Mouse (Mus musculus) lung, postnatal 0 days (tissue): ENCODE results near the gene Ugt1a6b.

Experiments
- CTCF ChIP-seq: IDR thresholded peaks from 2 replicates; pipeline ENCODE4 v1.5.1; 2016; ENCODE audit warnings: antibody characterized with exemption, mild to moderate bottlenecking
- EP300 ChIP-seq: IDR thresholded peaks from 2 replicates; pipeline ENCODE4 v1.6.1; 2016; ENCODE audit warnings: antibody characterized with exemption, mild to moderate bottlenecking, control low read depth

- TF ChIP-seq CTCF (no peak), EP300 (no peak)
Observed at GRCm38 (mm10) chr1:88226670-88227379, 123.8 kb downstream of the Ugt1a6b start, which contains the start of gene Mroh2a.
